Mouse (Mus musculus): ENCODE measurements around the gene Aebp1. TPM values are rescaled to one million over a fixed set of nuclear protein-coding genes. Genes with fewer than 3 reads are reported as not detected.

Aebp1 gene
- total RNA-seq, 1 experiment from 2014 or later: 213 TPM

- no peak for DNase-seq
These were observed 35.5 kb downstream of the Aebp1 start for GRCm38 (mm10) chr11:5897230-5897629.

GRCm38 (mm10) chr11:5897839-5898238 lies 36.1 kb downstream of the Aebp1 start:
- no peak for DNase-seq

GRCm38 (mm10) chr11:5898531-5898930 lies 36.8 kb downstream of the Aebp1 start, which contains the start of gene Myl7:
TSS of gene Myl7 (minus strand) at chr11:5898782.
- no peak for DNase-seq

- no peak for DNase-seq
These were observed 37.5 kb downstream of the Aebp1 start for GRCm38 (mm10) chr11:5899286-5899685.

GRCm38 (mm10) chr11:5901320-5901719 lies 39.6 kb downstream of the Aebp1 start:
- no peak for DNase-seq

- DNase-seq: peak; percentile 74
These were observed 40.2 kb downstream of the Aebp1 start for GRCm38 (mm10) chr11:5901950-5902349.

GRCm38 (mm10) chr11:5902390-5902789 lies 40.6 kb downstream of the Aebp1 start:
- no peak for DNase-seq

- DNase-seq: no peak
These were observed 42.1 kb downstream of the Aebp1 start for GRCm38 (mm10) chr11:5903844-5904243.

GRCm38 (mm10) chr11:5904357-5904756 lies 42.6 kb downstream of the Aebp1 start:
- no peak for DNase-seq

GRCm38 (mm10) chr11:5904871-5905270 lies 43.1 kb downstream of the Aebp1 start:
- no peak for DNase-seq

- no peak for DNase-seq
These were observed 44.2 kb downstream of the Aebp1 start for GRCm38 (mm10) chr11:5905778-5906518.

GRCm38 (mm10) chr11:5907096-5907495 lies 45.3 kb downstream of the Aebp1 start:
- no peak for DNase-seq

- no peak for DNase-seq
These were observed 46.9 kb downstream of the Aebp1 start for GRCm38 (mm10) chr11:5908642-5909041.

- DNase-seq: peak; percentile 72
These were observed 50.9 kb downstream of the Aebp1 start for GRCm38 (mm10) chr11:5912635-5913034.

- DNase-seq: no peak
These were observed 51.5 kb downstream of the Aebp1 start for GRCm38 (mm10) chr11:5913256-5913655.

- DNase-seq: no peak
These were observed 52.2 kb downstream of the Aebp1 start for GRCm38 (mm10) chr11:5913936-5914335.

GRCm38 (mm10) chr11:5914940-5915339 lies 53.2 kb downstream of the Aebp1 start:
- DNase-seq: no peak

GRCm38 (mm10) chr11:5915429-5916177 lies 53.9 kb downstream of the Aebp1 start:
- DNase-seq: peak; percentile 16

- no peak for DNase-seq
These were observed 54.4 kb downstream of the Aebp1 start for GRCm38 (mm10) chr11:5916178-5916548.

GRCm38 (mm10) chr11:5918111-5918510 lies 56.4 kb downstream of the Aebp1 start:
- DNase-seq: no peak

- no peak for DNase-seq
These were observed 57.9 kb downstream of the Aebp1 start for GRCm38 (mm10) chr11:5919606-5920005.

GRCm38 (mm10) chr11:5920323-5920960 lies 58.7 kb downstream of the Aebp1 start:
- peak; percentile 26 for DNase-seq

All from adrenal gland, postnatal 14 days (tissue).